Mouse (Mus musculus) E14TG2a.4 (cell line): ENCODE results near the gene Aph1a.

Experiments used
- CTCF ChIP-seq: conservative IDR thresholded peaks from 2 replicates; pipeline ENCODE4 v1.5.1; 2014; ENCODE audit warnings: low read length
- NANOG ChIP-seq: IDR thresholded peaks from 2 replicates; pipeline ENCODE4 v1.6.1; 2014; ENCODE audit warnings: borderline replicate concordance, low read length, mixed read lengths

DNA sequence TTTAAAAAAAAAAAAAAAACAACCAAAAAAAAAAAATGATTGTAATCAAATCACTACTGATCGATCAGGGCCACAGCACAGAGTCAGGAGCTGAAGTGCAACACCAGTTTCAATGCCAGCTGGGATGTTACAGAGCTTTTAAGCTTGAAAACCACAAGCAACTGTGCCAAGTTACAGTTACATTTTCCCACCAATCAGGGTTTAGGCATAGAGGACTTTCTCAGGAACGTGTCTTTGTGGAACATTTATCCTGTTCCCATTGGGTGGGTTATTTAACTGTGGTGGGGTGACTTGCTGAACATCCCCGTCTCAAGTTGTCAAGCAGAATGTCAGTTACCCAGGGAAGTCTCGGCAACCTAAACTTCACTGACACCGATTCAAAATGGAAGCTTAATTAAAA is 31.3 kb downstream of the Aph1a start:
- TF ChIP-seq CTCF (no peak), NANOG (no peak)
